Mouse (Mus musculus): ENCODE results near the gene BC037034. TPM values are rescaled to one million over a fixed set of nuclear protein-coding genes. Genes with fewer than 3 reads are reported as not detected.

BC037034 gene
- polyA plus RNA-seq, 1 experiment from 2014 or later: 4.8 TPM

- Histone ChIP-seq H3K27ac (replicated peaks; ENCODE audit: low read depth, low read length) (no peak overlapping the region), H3K4me1 (ENCODE audit: control insufficient read depth, insufficient read depth, low read length) (peaks cover 8% of the 10 kb centered on the region; the same call in 1 of the 2 replicates), H3K27me3 (ENCODE audit: control insufficient read depth, insufficient read depth, low read length) (no peaks in the 10 kb centered on the region), H3K4me2 (ENCODE audit: low read depth, severe bottlenecking) (no peak overlapping the region), H3K36me3 (ENCODE audit: control insufficient read depth, insufficient read depth, low read length) (peaks cover 20% of the 10 kb centered on the region), H3K9me3 (ENCODE audit: control insufficient read depth, low read length) (no peaks in the 10 kb centered on the region), H3K4me3 (ENCODE audit: low read depth, low read length) (no peak overlapping the region), H3K9ac (ENCODE audit: low read length) (no peak overlapping the region)
- DNase-seq (ENCODE audit: low spot score) (no peak), ATAC-seq (ENCODE audit: insufficient number of reproducible peaks, low FRiP score, low TSS enrichment, low read depth) (no peak)
- 61% methylated on average over 7 of the region's 7 CpGs for WGBS
Observed at GRCm38 (mm10) chr5:138258993-138259392, 4.8 kb downstream of the BC037034 start.

- no peaks in the 10 kb centered on the region for H3K27me3 ChIP-seq (ENCODE audit: control insufficient read depth, insufficient read depth, low read length)
- H3K4me3 ChIP-seq (ENCODE audit: low read depth, low read length): no peak overlapping the region
- 92% methylated on average over 6 of the region's 6 CpGs for WGBS
- H3K4me1 ChIP-seq (ENCODE audit: control insufficient read depth, insufficient read depth, low read length): peaks cover 8% of the 10 kb centered on the region; the same call in 1 of the 2 replicates
- peaks cover 20% of the 10 kb centered on the region for H3K36me3 ChIP-seq (ENCODE audit: control insufficient read depth, insufficient read depth, low read length)
- ATAC-seq (ENCODE audit: insufficient number of reproducible peaks, low FRiP score, low TSS enrichment, low read depth) (no peak), DNase-seq (ENCODE audit: low spot score) (no peak)
- H3K27ac ChIP-seq (replicated peaks; ENCODE audit: low read depth, low read length): no peak overlapping the region
- H3K9me3 ChIP-seq (ENCODE audit: control insufficient read depth, low read length): no peaks in the 10 kb centered on the region
- H3K9ac ChIP-seq (ENCODE audit: low read length): no peak overlapping the region
- no peak overlapping the region for H3K4me2 ChIP-seq (ENCODE audit: low read depth, severe bottlenecking)
Observed at GRCm38 (mm10) chr5:138258542-138258941, 5.3 kb downstream of the BC037034 start.

- H3K4me2 ChIP-seq (ENCODE audit: low read depth, severe bottlenecking): no peak overlapping the region
- H3K9me3 ChIP-seq (ENCODE audit: control insufficient read depth, low read length): no peaks in the 10 kb centered on the region
- 83% methylated on average over 3 of the region's 3 CpGs for WGBS
- ATAC-seq (ENCODE audit: insufficient number of reproducible peaks, low FRiP score, low TSS enrichment, low read depth) (no peak), DNase-seq (ENCODE audit: low spot score) (no peak)
- no peak overlapping the region for H3K9ac ChIP-seq (ENCODE audit: low read length)
- H3K36me3 ChIP-seq (ENCODE audit: control insufficient read depth, insufficient read depth, low read length): peaks cover 20% of the 10 kb centered on the region
- no peak overlapping the region for H3K27ac ChIP-seq (replicated peaks; ENCODE audit: low read depth, low read length)
- peaks cover 8% of the 10 kb centered on the region; the same call in 1 of the 2 replicates for H3K4me1 ChIP-seq (ENCODE audit: control insufficient read depth, insufficient read depth, low read length)
- no peak overlapping the region for H3K4me3 ChIP-seq (ENCODE audit: low read depth, low read length)
- H3K27me3 ChIP-seq (ENCODE audit: control insufficient read depth, insufficient read depth, low read length): no peaks in the 10 kb centered on the region
Observed at GRCm38 (mm10) chr5:138258078-138258477, 5.8 kb downstream of the BC037034 start.

GRCm38 (mm10) chr5:138257585-138257978, 6.3 kb downstream of the BC037034 start:
- Histone ChIP-seq H3K9ac (ENCODE audit: low read length) (no peak overlapping the region), H3K4me1 (ENCODE audit: control insufficient read depth, insufficient read depth, low read length) (peaks cover 3% of the 10 kb centered on the region; the same call in 1 of the 2 replicates), H3K4me2 (ENCODE audit: low read depth, severe bottlenecking) (no peak overlapping the region), H3K4me3 (ENCODE audit: low read depth, low read length) (no peak overlapping the region), H3K27ac (replicated peaks; ENCODE audit: low read depth, low read length) (no peak overlapping the region), H3K9me3 (ENCODE audit: control insufficient read depth, low read length) (peaks cover 3% of the 10 kb centered on the region; the same call in 1 of the 2 replicates), H3K27me3 (ENCODE audit: control insufficient read depth, insufficient read depth, low read length) (no peaks in the 10 kb centered on the region), H3K36me3 (ENCODE audit: control insufficient read depth, insufficient read depth, low read length) (peaks cover 20% of the 10 kb centered on the region)
- ATAC-seq (ENCODE audit: insufficient number of reproducible peaks, low FRiP score, low TSS enrichment, low read depth) (no peak), DNase-seq (ENCODE audit: low spot score) (no peak)
- WGBS: 97% methylated on average over 4 of the region's 4 CpGs

GRCm38 (mm10) chr5:138256966-138257584, 6.8 kb downstream of the BC037034 start:
- Histone ChIP-seq H3K4me2 (ENCODE audit: low read depth, severe bottlenecking) (no peak overlapping the region), H3K4me1 (ENCODE audit: control insufficient read depth, insufficient read depth, low read length) (no peaks in the 10 kb centered on the region)
- 88% methylated on average over 10 of the region's 10 CpGs for WGBS

GRCm38 (mm10) chr5:138256094-138256467, 7.8 kb downstream of the BC037034 start:
- Histone ChIP-seq H3K36me3 (ENCODE audit: control insufficient read depth, insufficient read depth, low read length) (peaks cover 17% of the 10 kb centered on the region), H3K4me1 (ENCODE audit: control insufficient read depth, insufficient read depth, low read length) (no peaks in the 10 kb centered on the region), H3K4me2 (ENCODE audit: low read depth, severe bottlenecking) (peak overlapping the region; percentile 62), H3K27ac (replicated peaks; ENCODE audit: low read depth, low read length) (0 out of 2 replicates have a peak overlapping the region, but pooled peaks have one; percentile 26), H3K4me3 (ENCODE audit: low read depth, low read length) (peak overlapping the region; percentile 55), H3K9me3 (ENCODE audit: control insufficient read depth, low read length) (peaks cover 3% of the 10 kb centered on the region; the same call in 1 of the 2 replicates), H3K27me3 (ENCODE audit: control insufficient read depth, insufficient read depth, low read length) (no peaks in the 10 kb centered on the region), H3K9ac (ENCODE audit: low read length) (peak overlapping the region; percentile 64)
- no peak for DNase-seq (ENCODE audit: low spot score)
- no peak for ATAC-seq (ENCODE audit: insufficient number of reproducible peaks, low FRiP score, low TSS enrichment, low read depth)
- WGBS: 21% methylated on average over 7 of the region's 7 CpGs

More at GRCm38 (mm10) chr5:138256966-138257584, 6.8 kb downstream of the BC037034 start:
- Histone ChIP-seq H3K9me3 (ENCODE audit: control insufficient read depth, low read length) (peaks cover 3% of the 10 kb centered on the region; the same call in 1 of the 2 replicates), H3K4me3 (ENCODE audit: low read depth, low read length) (no peak overlapping the region), H3K36me3 (ENCODE audit: control insufficient read depth, insufficient read depth, low read length) (peaks cover 20% of the 10 kb centered on the region), H3K9ac (ENCODE audit: low read length) (no peak overlapping the region), H3K27me3 (ENCODE audit: control insufficient read depth, insufficient read depth, low read length) (no peaks in the 10 kb centered on the region), H3K27ac (replicated peaks; ENCODE audit: low read depth, low read length) (no peak overlapping the region)
- ATAC-seq (ENCODE audit: insufficient number of reproducible peaks, low FRiP score, low TSS enrichment, low read depth) (no peak), DNase-seq (ENCODE audit: low spot score) (no peak)

DNA sequence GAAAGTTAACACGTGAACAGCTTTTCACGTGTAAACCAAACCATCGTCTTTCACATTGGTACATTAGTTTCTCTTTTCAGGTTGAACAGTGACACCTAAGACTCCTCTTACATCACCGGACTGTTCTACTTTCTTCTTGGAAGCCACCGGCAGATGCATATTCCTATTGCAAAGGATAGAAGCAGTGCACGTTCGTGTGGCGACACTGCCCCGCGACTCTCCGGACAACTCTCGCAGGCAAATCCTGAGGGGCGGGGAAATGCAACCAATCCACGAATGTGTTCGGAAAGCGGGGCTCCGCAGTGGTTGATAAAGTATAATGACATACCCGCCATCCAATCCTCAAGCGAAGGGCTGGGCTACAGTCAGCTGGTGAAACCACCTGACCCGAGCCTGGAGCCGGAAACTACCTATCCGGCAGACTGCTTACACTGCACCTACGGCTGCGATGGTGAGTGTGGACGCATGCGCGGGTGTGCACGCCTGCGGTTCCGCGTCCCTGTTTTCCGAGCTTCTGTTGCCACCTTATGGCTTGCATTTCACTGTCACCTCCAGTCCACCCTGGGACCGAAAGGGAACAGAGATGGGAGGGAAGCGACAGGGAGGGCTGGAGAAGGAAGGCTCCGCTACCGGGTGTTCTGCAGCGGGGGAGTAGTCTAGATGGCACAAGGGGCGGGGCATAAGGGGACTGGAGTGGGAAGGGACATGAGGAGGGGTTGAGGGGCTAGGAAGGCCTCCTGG, 8.3 kb downstream of the BC037034 start, which contains the start of gene Lamtor4:
Lamtor4 (plus strand) TSS at position 130 of the 741 bp plus-strand sequence.
- DNase-seq (ENCODE audit: low spot score): peak; percentile 91
- Histone ChIP-seq H3K36me3 (ENCODE audit: control insufficient read depth, insufficient read depth, low read length) (peaks cover 14% of the 10 kb centered on the region), H3K9ac (ENCODE audit: low read length) (peak within 1 kb of the TSS; percentile 64), H3K27me3 (ENCODE audit: control insufficient read depth, insufficient read depth, low read length) (no peaks in the 10 kb centered on the region), H3K4me1 (ENCODE audit: control insufficient read depth, insufficient read depth, low read length) (no peaks in the 10 kb centered on the region), H3K4me3 (ENCODE audit: low read depth, low read length) (peak within 1 kb of the TSS; percentile 55), H3K4me2 (ENCODE audit: low read depth, severe bottlenecking) (peak within 1 kb of the TSS; percentile 62), H3K9me3 (ENCODE audit: control insufficient read depth, low read length) (peaks cover 3% of the 10 kb centered on the region; the same call in 1 of the 2 replicates), H3K27ac (replicated peaks; ENCODE audit: low read depth, low read length) (0 out of 2 replicates have a peak within 1 kb of the TSS, but pooled peaks have one; percentile 26)
- ATAC-seq (ENCODE audit: insufficient number of reproducible peaks, low FRiP score, low TSS enrichment, low read depth): peak; percentile 99
- WGBS: under 1% methylated on average over 38 of the region's 38 CpGs

DNA sequence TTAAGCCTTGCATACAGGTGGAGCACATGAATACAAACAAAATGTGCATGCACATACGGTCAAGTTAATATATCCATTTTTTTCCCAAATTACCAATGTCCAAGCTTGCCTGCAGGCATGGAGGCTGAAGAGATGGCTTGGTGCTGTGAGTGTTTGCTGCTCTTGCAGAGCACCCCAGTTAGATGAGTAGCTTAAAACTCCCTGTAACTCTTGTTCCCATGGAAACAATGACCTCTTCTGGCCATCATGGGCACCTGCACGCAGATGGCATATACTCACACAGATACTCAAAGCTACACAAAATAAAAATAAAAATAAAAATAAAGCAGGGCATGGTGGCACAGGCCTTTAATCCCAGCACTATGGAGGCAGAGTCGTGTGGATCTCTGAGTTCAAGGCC, 10.8 kb downstream of the BC037034 start:
- H3K4me2 ChIP-seq (ENCODE audit: low read depth, severe bottlenecking): no peak overlapping the region
- H3K27ac ChIP-seq (replicated peaks; ENCODE audit: low read depth, low read length): no peak overlapping the region
- no peak overlapping the region for H3K4me3 ChIP-seq (ENCODE audit: low read depth, low read length)
- no peaks in the 10 kb centered on the region for H3K4me1 ChIP-seq (ENCODE audit: control insufficient read depth, insufficient read depth, low read length)
- DNase-seq (ENCODE audit: low spot score) (no peak), ATAC-seq (ENCODE audit: insufficient number of reproducible peaks, low FRiP score, low TSS enrichment, low read depth) (no peak)
- WGBS: 91% methylated on average over 3 of the region's 3 CpGs
- peaks cover 3% of the 10 kb centered on the region; the same call in 1 of the 2 replicates for H3K9me3 ChIP-seq (ENCODE audit: control insufficient read depth, low read length)
- no peak overlapping the region for H3K9ac ChIP-seq (ENCODE audit: low read length)
- H3K27me3 ChIP-seq (ENCODE audit: control insufficient read depth, insufficient read depth, low read length): no peaks in the 10 kb centered on the region
- H3K36me3 ChIP-seq (ENCODE audit: control insufficient read depth, insufficient read depth, low read length): no peaks in the 10 kb centered on the region
